Mouse (Mus musculus): Measurements from ENCODE around the gene Mvb12a. TPM values are rescaled to one million over a fixed set of nuclear protein-coding genes. Genes with fewer than 3 reads are reported as not detected.

Gene Mvb12a
- polyA plus RNA-seq, 1 experiment, result 55.1 TPM

- Histone ChIP-seq H3K4me3 (ENCODE audit: control insufficient read depth, low read depth, low read length) (no peak overlapping the region), H3K36me3 (ENCODE audit: control insufficient read depth, insufficient read depth, low read length) (no peaks in the 10 kb centered on the region), H3K4me1 (ENCODE audit: control insufficient read depth, insufficient read depth, low read length) (peaks cover 13% of the 10 kb centered on the region), H3K27ac (ENCODE audit: control insufficient read depth, insufficient read depth, low read depth, low read length) (no peak overlapping the region), H3K27me3 (ENCODE audit: control insufficient read depth, insufficient read depth, low read length) (no peaks in the 10 kb centered on the region)
- TF ChIP-seq CTCF (IDR thresholded peaks at IDR 0.05; ENCODE audit: control insufficient read depth, insufficient read depth, insufficient replicate concordance, low read depth, low read length), result no peak
- TF ChIP-seq POLR2A (IDR thresholded peaks at IDR 0.05; ENCODE audit: control insufficient read depth, low read depth, low read length), result no peak
These were observed 51.0 kb downstream of the Mvb12a start for GRCm38 (mm10) chr8:71593556-71594323.

- Histone ChIP-seq H3K4me3 (ENCODE audit: control insufficient read depth, low read depth, low read length) (no peak overlapping the region), H3K4me1 (ENCODE audit: control insufficient read depth, insufficient read depth, low read length) (peaks cover 13% of the 10 kb centered on the region), H3K27me3 (ENCODE audit: control insufficient read depth, insufficient read depth, low read length) (no peaks in the 10 kb centered on the region), H3K27ac (ENCODE audit: control insufficient read depth, insufficient read depth, low read depth, low read length) (no peak overlapping the region), H3K36me3 (ENCODE audit: control insufficient read depth, insufficient read depth, low read length) (no peaks in the 10 kb centered on the region)
- no peak for TF ChIP-seq CTCF (IDR thresholded peaks at IDR 0.05; ENCODE audit: control insufficient read depth, insufficient read depth, insufficient replicate concordance, low read depth, low read length)
- no peak for TF ChIP-seq POLR2A (IDR thresholded peaks at IDR 0.05; ENCODE audit: control insufficient read depth, low read depth, low read length)
These were observed 51.6 kb downstream of the Mvb12a start for GRCm38 (mm10) chr8:71594324-71594722.

GRCm38 (mm10) chr8:71595862-71596261 is 53.1 kb downstream of the Mvb12a start:
- no peak overlapping the region; the same call in 1 of the 2 replicates for H3K4me3 ChIP-seq (ENCODE audit: control insufficient read depth, low read depth, low read length)
- no peaks in the 10 kb centered on the region for H3K36me3 ChIP-seq (ENCODE audit: control insufficient read depth, insufficient read depth, low read length)
- H3K27me3 ChIP-seq (ENCODE audit: control insufficient read depth, insufficient read depth, low read length), result no peaks in the 10 kb centered on the region
- no peak overlapping the region for H3K27ac ChIP-seq (ENCODE audit: control insufficient read depth, insufficient read depth, low read depth, low read length)
- TF ChIP-seq CTCF (IDR thresholded peaks at IDR 0.05; ENCODE audit: control insufficient read depth, insufficient read depth, insufficient replicate concordance, low read depth, low read length), result peak; percentile 87; the same call in 1 of the 2 replicates
- no peak for TF ChIP-seq POLR2A (IDR thresholded peaks at IDR 0.05; ENCODE audit: control insufficient read depth, low read depth, low read length)
- H3K4me1 ChIP-seq (ENCODE audit: control insufficient read depth, insufficient read depth, low read length), result peaks cover 12% of the 10 kb centered on the region

DNA sequence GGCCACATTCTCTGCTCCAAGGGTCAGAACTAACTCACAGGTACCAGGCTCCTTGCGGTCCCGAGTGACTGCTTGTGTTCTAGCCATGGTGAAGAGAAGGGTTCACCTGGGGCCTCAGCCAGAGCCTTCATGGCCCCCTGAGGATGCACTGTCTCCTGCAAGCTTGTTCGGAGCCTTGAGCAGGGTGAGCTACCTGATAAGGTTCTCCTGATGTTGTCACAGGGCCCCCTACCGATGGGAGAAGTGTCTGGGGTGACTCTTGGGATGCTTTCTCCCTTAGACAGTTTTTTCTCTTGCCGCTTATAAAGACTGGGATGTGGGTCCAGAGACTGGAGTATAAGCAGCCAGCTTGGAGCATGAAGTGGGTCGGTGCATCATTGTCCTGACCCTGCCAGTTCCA is 53.7 kb downstream of the Mvb12a start:
- H3K36me3 ChIP-seq (ENCODE audit: control insufficient read depth, insufficient read depth, low read length), result no peaks in the 10 kb centered on the region
- H3K4me1 ChIP-seq (ENCODE audit: control insufficient read depth, insufficient read depth, low read length), result peaks cover 8% of the 10 kb centered on the region
- no peak overlapping the region for H3K27ac ChIP-seq (ENCODE audit: control insufficient read depth, insufficient read depth, low read depth, low read length)
- no peaks in the 10 kb centered on the region for H3K27me3 ChIP-seq (ENCODE audit: control insufficient read depth, insufficient read depth, low read length)
- TF ChIP-seq POLR2A (IDR thresholded peaks at IDR 0.05; ENCODE audit: control insufficient read depth, low read depth, low read length), result no peak
- H3K4me3 ChIP-seq (ENCODE audit: control insufficient read depth, low read depth, low read length), result no peak overlapping the region

GRCm38 (mm10) chr8:71596798-71597197 is 54.1 kb downstream of the Mvb12a start:
- Histone ChIP-seq H3K4me1 (ENCODE audit: control insufficient read depth, insufficient read depth, low read length) (peaks cover 6% of the 10 kb centered on the region), H3K36me3 (ENCODE audit: control insufficient read depth, insufficient read depth, low read length) (no peaks in the 10 kb centered on the region), H3K27me3 (ENCODE audit: control insufficient read depth, insufficient read depth, low read length) (no peaks in the 10 kb centered on the region), H3K27ac (ENCODE audit: control insufficient read depth, insufficient read depth, low read depth, low read length) (no peak overlapping the region), H3K4me3 (ENCODE audit: control insufficient read depth, low read depth, low read length) (no peak overlapping the region)
- TF ChIP-seq POLR2A (IDR thresholded peaks at IDR 0.05; ENCODE audit: control insufficient read depth, low read depth, low read length) (no peak), CTCF (IDR thresholded peaks at IDR 0.05; ENCODE audit: control insufficient read depth, insufficient read depth, insufficient replicate concordance, low read depth, low read length) (no peak)

DNA sequence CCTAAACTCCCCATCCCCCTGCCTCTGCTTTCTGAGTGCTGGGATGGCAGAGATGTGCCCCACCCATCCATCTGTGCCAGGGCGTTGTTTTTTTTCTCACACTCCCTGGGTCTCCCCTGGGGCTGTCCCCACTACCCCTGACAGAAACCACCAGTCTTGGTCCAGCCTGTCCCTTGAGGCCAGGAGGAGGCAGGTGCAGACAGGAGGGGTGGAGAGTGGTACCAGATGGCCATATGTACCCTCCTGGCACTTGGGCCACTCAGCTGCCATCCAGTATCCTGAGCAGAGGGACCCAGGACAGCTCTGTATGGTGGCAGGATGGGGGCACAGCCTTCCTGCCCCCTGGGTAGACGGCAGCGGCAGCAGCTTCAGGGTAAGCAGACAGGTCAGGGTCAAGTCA is 54.7 kb downstream of the Mvb12a start, which contains the start of gene Fam129c:
TSS of gene Fam129c (plus strand) at position 198 of the 400 bp plus-strand sequence.
- Histone ChIP-seq H3K4me1 (ENCODE audit: control insufficient read depth, insufficient read depth, low read length) (peaks cover 10% of the 10 kb centered on the region), H3K27ac (ENCODE audit: control insufficient read depth, insufficient read depth, low read depth, low read length) (no peak within 1 kb of the TSS), H3K4me3 (ENCODE audit: control insufficient read depth, low read depth, low read length) (no peak within 1 kb of the TSS), H3K36me3 (ENCODE audit: control insufficient read depth, insufficient read depth, low read length) (no peaks in the 10 kb centered on the region), H3K27me3 (ENCODE audit: control insufficient read depth, insufficient read depth, low read length) (no peaks in the 10 kb centered on the region)
- no peak for TF ChIP-seq CTCF (IDR thresholded peaks at IDR 0.05; ENCODE audit: control insufficient read depth, insufficient read depth, insufficient replicate concordance, low read depth, low read length)
- no peak for TF ChIP-seq POLR2A (IDR thresholded peaks at IDR 0.05; ENCODE audit: control insufficient read depth, low read depth, low read length)

Other genes starting within 250 kb of the Mvb12a start
- gene Use1, start 176.1 kb upstream of the Mvb12a start, polyA plus RNA-seq (2012; rRNA removed), result 158 and 169 TPM in 2 replicates
- 36.5 and 45.0 TPM in 2 replicates for gene Ocel1, start 171.6 kb upstream of the Mvb12a start, polyA plus RNA-seq (2012; rRNA removed)
- gene Nr2f6, start 161.0 kb upstream of the Mvb12a start, polyA plus RNA-seq (2012; rRNA removed), result 10.2 and 10.8 TPM in 2 replicates
- gene Ushbp1, start 147.1 kb upstream of the Mvb12a start, polyA plus RNA-seq (2012; rRNA removed), result 1.3 and 1.8 TPM in 2 replicates
- gene Babam1, start 146.1 kb upstream of the Mvb12a start, polyA plus RNA-seq (2012; rRNA removed), result 70.6 and 76.6 TPM in 2 replicates
- gene Ankle1, start 136.9 kb upstream of the Mvb12a start, polyA plus RNA-seq (2012; rRNA removed), result 1.9 and 2.3 TPM in 2 replicates
- 231 and 283 TPM in 2 replicates for gene Abhd8, start 79.3 kb upstream of the Mvb12a start, polyA plus RNA-seq (2012; rRNA removed)
- 14.2 and 19.5 TPM in 2 replicates for gene Mrpl34, start 78.0 kb upstream of the Mvb12a start, polyA plus RNA-seq (2012; rRNA removed)
- gene Dda1, start 73.7 kb upstream of the Mvb12a start, polyA plus RNA-seq (2012; rRNA removed), result 136 and 152 TPM in 2 replicates
- 0.99 and 1.2 TPM in 2 replicates for gene Ano8, start 57.0 kb upstream of the Mvb12a start, polyA plus RNA-seq (2012; rRNA removed)
- gene Gtpbp3, start 54.8 kb upstream of the Mvb12a start, polyA plus RNA-seq (2012; rRNA removed), result 6.1 and 6.3 TPM in 2 replicates
- gene Plvap, start 31.2 kb upstream of the Mvb12a start, polyA plus RNA-seq (2012; rRNA removed), result 0.95 and 2.4 TPM in 2 replicates
- 0.05 TPM in 1 of 2 replicates, not detected in the other for gene Ccdc194, start 17.2 kb upstream of the Mvb12a start, polyA plus RNA-seq (2012; rRNA removed)
- 16.0 and 19.8 TPM in 2 replicates for gene Bst2, start 5.5 kb upstream of the Mvb12a start, polyA plus RNA-seq (2012; rRNA removed)
- gene Tmem221, start 15.9 kb downstream of the Mvb12a start, polyA plus RNA-seq (2012; rRNA removed), result 0.86 and 0.88 TPM in 2 replicates
- 0.29 and 0.47 TPM in 2 replicates for gene Nxnl1, start 23.7 kb downstream of the Mvb12a start, polyA plus RNA-seq (2012; rRNA removed)
- 72.5 and 82.1 TPM in 2 replicates for gene Slc27a1, start 26.0 kb downstream of the Mvb12a start, polyA plus RNA-seq (2012; rRNA removed)
- gene Pgls, start 49.3 kb downstream of the Mvb12a start, polyA plus RNA-seq (2012; rRNA removed), result 88.4 and 93.6 TPM in 2 replicates
- 2.2 and 3.9 TPM in 2 replicates for gene Fam129c, start 54.7 kb downstream of the Mvb12a start, polyA plus RNA-seq (2012; rRNA removed)
- gene Colgalt1, start 68.1 kb downstream of the Mvb12a start, polyA plus RNA-seq (2012; rRNA removed), result 31.0 and 37.4 TPM in 2 replicates
- gene Unc13a, start 128.8 kb downstream of the Mvb12a start, polyA plus RNA-seq (2012; rRNA removed), result 0.28 and 0.33 TPM in 2 replicates
- 6.6 and 8.4 TPM in 2 replicates for gene Jak3, start 133.4 kb downstream of the Mvb12a start, polyA plus RNA-seq (2012; rRNA removed)
- 4,712 and 6,097 TPM in 2 replicates for gene Insl3, start 146.3 kb downstream of the Mvb12a start, polyA plus RNA-seq (2012; rRNA removed)
- 0.17 and 0.23 TPM in 2 replicates for gene B3gnt3, start 158.9 kb downstream of the Mvb12a start, polyA plus RNA-seq (2012; rRNA removed)
- 2.2 and 2.9 TPM in 2 replicates for gene Fcho1, start 182.8 kb downstream of the Mvb12a start, polyA plus RNA-seq (2012; rRNA removed)